Mouse (Mus musculus) regulatory T cell (primary cell): ENCODE results near the gene Bace1.

Source experiments
- in situ Hi-C: fragments of 300-600 bp; cut with MboI, MseI; formaldehyde crosslinking; loops from one replicate; pipeline ENCODE4 v1.15.1; 2025; ENCODE audit warnings: high pct_unique_total_duplicates

Gene Bace1

GRCm38 (mm10) chr9:45905196-45905595, 66.8 kb downstream of the Bace1 start:
- in situ Hi-C loops = no loop called here

GRCm38 (mm10) chr9:45905811-45906237, 67.4 kb downstream of the Bace1 start:
- in situ Hi-C loops = no loop called here

- in situ Hi-C loops = no loop called here
Measured at GRCm38 (mm10) chr9:45906355-45907077, 68.1 kb downstream of the Bace1 start, which contains the start of the genes Pcsk7 and Rnf214. TSS of gene Pcsk7 (plus strand) at chr9:45906497. TSS of gene Rnf214 (minus strand) at chr9:45906911.

GRCm38 (mm10) chr9:45907078-45907428, 68.7 kb downstream of the Bace1 start:
- in situ Hi-C loops = no loop called here

- in situ Hi-C loops = no loop called here
Measured at GRCm38 (mm10) chr9:45910995-45911394, 72.6 kb downstream of the Bace1 start.

- in situ Hi-C loops = no loop called here
Measured at GRCm38 (mm10) chr9:45911673-45912072, 73.3 kb downstream of the Bace1 start.
